Mouse (Mus musculus) MEL (cell line): Measurements from ENCODE around the gene Pcsk5. TPM values are rescaled to one million over a fixed set of nuclear protein-coding genes. Genes with fewer than 3 reads are reported as not detected.

Source experiments
- DNase-seq: peaks from one replicate; pipeline ENCODE4 v3.0.0; 2011; ENCODE audit warnings: low read depth, low spot score
- H3K27ac ChIP-seq: 2 replicates; pipeline ENCODE4 v1.5.1; 2012; ENCODE audit warnings: low read depth, mild to moderate bottlenecking, control low read depth, low read length, moderate library complexity; ENCODE audit not compliant: control insufficient read depth
- H3K27me3 ChIP-seq, 2 experiments: fragments of 150-350 bp in 1 of 2; sonication (generic) in 1 of 2; 2 replicates each; pipeline ENCODE4 v1.6.1; 2012; ENCODE audit warnings: low read length in 2 of 2, mild to moderate bottlenecking in 2 of 2, improper control_type of control experiment in 1 of 2, moderate library complexity in 1 of 2; ENCODE audit not compliant: insufficient read depth in 2 of 2, control insufficient read depth in 1 of 2
- H3K36me3 ChIP-seq, 2 experiments: 2 replicates each; pipeline ENCODE4 v1.6.1; 2012 to 2014; ENCODE audit warnings: low read length in 2 of 2, improper control_type of control experiment in 1 of 2, inconsistent platforms in 1 of 2, mild to moderate bottlenecking in 1 of 2; ENCODE audit not compliant: insufficient read depth in 2 of 2, control insufficient read depth in 1 of 2
- H3K4me1 ChIP-seq, 2 experiments: fragments of 150-350 bp in 1 of 2; sonication (generic) in 1 of 2; 2 replicates each; pipeline ENCODE4 v1.6.1; 2012; ENCODE audit warnings: low read length in 2 of 2, improper control_type of control experiment in 1 of 2, mild to moderate bottlenecking in 1 of 2; ENCODE audit not compliant: insufficient read depth in 2 of 2, control insufficient read depth in 1 of 2
- H3K4me3 ChIP-seq, 2 experiments: fragments of 150-350 bp in 1 of 2; sonication (generic) in 1 of 2; 2 replicates each; pipeline ENCODE4 v1.5.1; 2012; ENCODE audit warnings: low read depth in 2 of 2, low read length in 2 of 2, mild to moderate bottlenecking in 2 of 2, moderate library complexity in 2 of 2, control low read depth in 1 of 2, improper control_type of control experiment in 1 of 2; ENCODE audit not compliant: control insufficient read depth in 1 of 2, insufficient read depth in 1 of 2
- H3K79me2 ChIP-seq: 2 replicates; pipeline ENCODE4 v1.6.1; 2012; ENCODE audit warnings: mild to moderate bottlenecking, low read length, moderate library complexity; ENCODE audit not compliant: control insufficient read depth, poor library complexity, insufficient read depth
- H3K9ac ChIP-seq: 2 replicates; pipeline ENCODE4 v1.6.1; 2012; ENCODE audit warnings: low read depth, mild to moderate bottlenecking, control low read depth, low read length, moderate library complexity; ENCODE audit not compliant: control insufficient read depth, poor library complexity, severe bottlenecking
- H3K9me3 ChIP-seq: fragments of 150-350 bp; sonication (generic); replicated peaks from 2 replicates; pipeline ENCODE4 v1.6.1; 2012; ENCODE audit warnings: mild to moderate bottlenecking, low read length, improper control_type of control experiment, moderate library complexity; ENCODE audit not compliant: insufficient read depth
- BHLHE40 ChIP-seq: IDR thresholded peaks from 2 replicates; pipeline ENCODE4 v1.6.1; 2012; ENCODE audit warnings: low read depth, mild to moderate bottlenecking, inconsistent platforms, low read length, improper control_type of control experiment, borderline replicate concordance
- CHD1 ChIP-seq: IDR thresholded peaks from 2 replicates; pipeline ENCODE4 v1.6.1; 2012; ENCODE audit warnings: low read depth, mild to moderate bottlenecking, inconsistent platforms, low read length, improper control_type of control experiment
- CTCF ChIP-seq, 3 experiments: IDR thresholded peaks in 2 of 3; conservative IDR thresholded peaks in 1 of 3; 2 replicates each; pipeline ENCODE4 v1.5.1; 2011 to 2012; ENCODE audit warnings: low read length in 3 of 3, low read depth in 2 of 3, mild to moderate bottlenecking in 2 of 3, improper control_type of control experiment in 1 of 3, inconsistent platforms in 1 of 3, mixed read lengths in 1 of 3, moderate library complexity in 1 of 3; ENCODE audit not compliant: control insufficient read depth in 1 of 3, insufficient read depth in 1 of 3, poor library complexity in 1 of 3, severe bottlenecking in 1 of 3
- ELF1 ChIP-seq: IDR thresholded peaks from 2 replicates; pipeline ENCODE4 v1.6.1; 2014; ENCODE audit warnings: low read depth, mild to moderate bottlenecking, inconsistent platforms, low read length, improper control_type of control experiment, moderate library complexity
- ETS1 ChIP-seq: IDR thresholded peaks from 2 replicates; pipeline ENCODE4 v1.6.1; 2012; ENCODE audit warnings: low read depth, mild to moderate bottlenecking, inconsistent platforms, low read length, improper control_type of control experiment, moderate library complexity
- GABPA ChIP-seq: IDR thresholded peaks from 2 replicates; pipeline ENCODE4 v1.6.1; 2012; ENCODE audit warnings: low read depth, mild to moderate bottlenecking, inconsistent platforms, low read length, improper control_type of control experiment, moderate library complexity
- GATA1 ChIP-seq: IDR thresholded peaks from 2 replicates; pipeline ENCODE4 v1.6.1; 2011; ENCODE audit warnings: low read depth, low read length, improper control_type of control experiment
- MEF2A ChIP-seq: IDR thresholded peaks from 2 replicates; pipeline ENCODE4 v1.6.1; 2014; ENCODE audit warnings: low read depth, mild to moderate bottlenecking, inconsistent platforms, low read length, improper control_type of control experiment; ENCODE audit not compliant: poor library complexity, insufficient replicate concordance, severe bottlenecking; ENCODE audit errors: extremely low read depth
- MYC ChIP-seq: IDR thresholded peaks from 2 replicates; pipeline ENCODE4 v1.6.1; 2011; ENCODE audit warnings: low read depth, mild to moderate bottlenecking, low read length, improper control_type of control experiment, moderate library complexity
- POLR2AphosphoS5 ChIP-seq: IDR thresholded peaks from 2 replicates; pipeline ENCODE4 v1.6.1; 2012; ENCODE audit warnings: low read depth, borderline replicate concordance, mild to moderate bottlenecking, inconsistent platforms, low read length, moderate library complexity, mixed read lengths
- RCOR1 ChIP-seq: IDR thresholded peaks from 2 replicates; pipeline ENCODE4 v1.6.1; 2012; ENCODE audit warnings: low read depth, mild to moderate bottlenecking, inconsistent platforms, low read length, improper control_type of control experiment
- TBP ChIP-seq: IDR thresholded peaks from 2 replicates; pipeline ENCODE4 v1.8.0; 2011; ENCODE audit warnings: low read depth, low read length, improper control_type of control experiment
- UBTF ChIP-seq: IDR thresholded peaks from 2 replicates; pipeline ENCODE4 v1.6.1; 2012; ENCODE audit warnings: low read depth, mild to moderate bottlenecking, inconsistent platforms, low read length, improper control_type of control experiment, moderate library complexity, borderline replicate concordance; ENCODE audit not compliant: insufficient read depth
- ZMIZ1 ChIP-seq: IDR thresholded peaks from 2 replicates; pipeline ENCODE4 v1.6.1; 2012; ENCODE audit warnings: low read depth, mild to moderate bottlenecking, inconsistent platforms, low read length, improper control_type of control experiment, moderate library complexity
- ZNF384 ChIP-seq: IDR thresholded peaks from 2 replicates; pipeline ENCODE4 v1.6.1; 2012; ENCODE audit warnings: low read depth, mild to moderate bottlenecking, inconsistent platforms, low read length, improper control_type of control experiment
- polyA plus RNA-seq, 2 experiments: library from polyadenylated mRNA; stranded (reverse) in 1 of 2; unstranded in 1 of 2; fragments of >175 nt in 1 of 2; fragments of >200 nt in 1 of 2; gene quantifications; 2 replicates each; pipeline versions ENCODE4 v1.2.1 to v1.2.4; 2012; ENCODE audit warnings: low replicate concordance in 2 of 2, low read depth in 1 of 2; ENCODE audit not compliant: insufficient read length in 2 of 2, insufficient read depth in 1 of 2, missing spikeins in 1 of 2
- total RNA-seq: library from RNA; depleted of rRNA; stranded (reverse); fragments of 300-350 nt; gene quantifications from 2 replicates; pipeline ENCODE4 v1.2.3, GENCODE M21; 2012

Gene Pcsk5
- total and polyA plus RNA-seq, 3 experiments: not detected

DNA sequence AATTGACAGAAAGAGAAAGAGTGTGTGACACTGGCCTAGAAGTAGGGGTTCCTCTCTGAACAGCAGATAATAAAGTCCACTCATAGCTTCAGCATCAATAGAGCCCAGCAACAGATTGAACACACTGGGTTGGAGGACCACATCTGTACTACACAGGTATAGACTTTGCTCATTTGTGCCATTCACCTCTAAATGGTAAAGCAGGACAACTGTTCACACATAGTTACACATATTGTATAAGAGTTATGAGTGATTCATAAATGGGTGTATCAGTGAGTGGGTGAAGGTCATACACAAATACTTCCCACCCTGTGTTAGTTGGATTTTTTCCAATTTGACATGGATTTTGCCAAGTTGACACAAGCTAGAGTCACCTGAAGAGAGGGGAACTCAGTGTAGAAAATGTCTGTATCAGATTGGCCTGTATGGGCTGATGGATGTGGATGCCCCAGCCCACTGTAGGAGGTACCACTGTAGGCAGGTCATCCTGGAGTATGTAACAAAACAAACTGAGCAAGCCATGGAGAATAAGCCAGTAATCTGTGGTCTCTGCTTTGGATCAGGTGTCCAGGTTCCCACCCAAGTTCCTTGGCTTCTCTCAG is 104.7 kb downstream of the Pcsk5 start:
- no peaks in the 10 kb centered on the region for H3K4me1 ChIP-seq
- no peak overlapping the region for H3K27ac ChIP-seq
- H3K4me3 ChIP-seq: no peak overlapping the region
- H3K9ac ChIP-seq: no peak overlapping the region
- no peaks in the 10 kb centered on the region for H3K9me3 ChIP-seq
- no peak for DNase-seq
- TF ChIP-seq POLR2AphosphoS5 (no peak), BHLHE40 (no peak), ELF1 (no peak), MYC (no peak), GATA1 (no peak), CHD1 (no peak), CTCF (IDR thresholded peaks at IDR 0.05 in 2 of 3, conservative IDR thresholded peaks at IDR 0.05 in 1 of 3; ENCODE audit: control insufficient read depth in 1 of 3, insufficient read depth in 1 of 3, low read depth in 2 of 3, low read length in 3 of 3, poor library complexity in 1 of 3, severe bottlenecking in 1 of 3) (no peak), ZNF384 (no peak), ZMIZ1 (no peak), UBTF (no peak)
- H3K79me2 ChIP-seq: no peaks in the 10 kb centered on the region
- H3K36me3 ChIP-seq: no peaks in the 10 kb centered on the region
- H3K27me3 ChIP-seq: no peaks in the 10 kb centered on the region

DNA sequence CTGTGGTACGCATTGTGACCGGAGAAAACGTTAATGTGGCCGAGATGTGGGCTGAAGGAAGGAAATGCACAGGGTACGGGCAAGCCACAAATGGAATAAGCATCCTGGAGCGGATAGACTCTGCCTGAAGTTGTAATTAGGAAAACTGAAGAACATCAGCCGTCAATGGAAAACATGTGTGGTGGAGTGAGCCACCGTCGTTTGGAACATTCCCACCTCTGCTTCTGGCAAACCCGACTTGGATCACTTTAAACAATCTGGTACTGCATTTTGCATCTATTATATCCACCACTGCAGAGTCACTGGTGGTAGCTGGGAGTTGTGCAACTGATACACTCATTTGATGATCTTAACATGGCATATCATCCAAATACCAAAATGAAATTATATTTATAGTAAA is 120.4 kb downstream of the Pcsk5 start:
- no peak for TF ChIP-seq POLR2AphosphoS5
- no peak for TF ChIP-seq GABPA
- TF ChIP-seq TBP: no peak
- TF ChIP-seq ETS1: no peak
- no peak for TF ChIP-seq MEF2A
- no peak for TF ChIP-seq RCOR1
- H3K36me3 ChIP-seq: no peaks in the 10 kb centered on the region
- no peaks in the 10 kb centered on the region for H3K9me3 ChIP-seq
- H3K79me2 ChIP-seq: no peaks in the 10 kb centered on the region
- no peak overlapping the region for H3K4me3 ChIP-seq
- H3K4me1 ChIP-seq: no peaks in the 10 kb centered on the region
- no peak overlapping the region for H3K27ac ChIP-seq
- no peaks in the 10 kb centered on the region for H3K27me3 ChIP-seq
- DNase-seq: no peak
- no peak overlapping the region for H3K9ac ChIP-seq
